Mouse (Mus musculus) c-Kit-negative CD71-positive TER-119-positive erythroid progenitor cells, embryonic 14.5 days (primary cell): ENCODE measurements around the gene Polr2e.

ENCODE experiments used
- DNase-seq: peaks from one replicate; pipeline ENCODE4 v3.0.0-alpha.2; 2013; ENCODE audit warnings: low read depth, low spot score

Polr2e gene

GRCm38 (mm10) chr10:80035148-80035547 is 4.4 kb downstream of the Polr2e start:
- DNase-seq, result no peak

- DNase-seq, result no peak
Observed at GRCm38 (mm10) chr10:80033511-80034391, 5.8 kb downstream of the Polr2e start.

DNA sequence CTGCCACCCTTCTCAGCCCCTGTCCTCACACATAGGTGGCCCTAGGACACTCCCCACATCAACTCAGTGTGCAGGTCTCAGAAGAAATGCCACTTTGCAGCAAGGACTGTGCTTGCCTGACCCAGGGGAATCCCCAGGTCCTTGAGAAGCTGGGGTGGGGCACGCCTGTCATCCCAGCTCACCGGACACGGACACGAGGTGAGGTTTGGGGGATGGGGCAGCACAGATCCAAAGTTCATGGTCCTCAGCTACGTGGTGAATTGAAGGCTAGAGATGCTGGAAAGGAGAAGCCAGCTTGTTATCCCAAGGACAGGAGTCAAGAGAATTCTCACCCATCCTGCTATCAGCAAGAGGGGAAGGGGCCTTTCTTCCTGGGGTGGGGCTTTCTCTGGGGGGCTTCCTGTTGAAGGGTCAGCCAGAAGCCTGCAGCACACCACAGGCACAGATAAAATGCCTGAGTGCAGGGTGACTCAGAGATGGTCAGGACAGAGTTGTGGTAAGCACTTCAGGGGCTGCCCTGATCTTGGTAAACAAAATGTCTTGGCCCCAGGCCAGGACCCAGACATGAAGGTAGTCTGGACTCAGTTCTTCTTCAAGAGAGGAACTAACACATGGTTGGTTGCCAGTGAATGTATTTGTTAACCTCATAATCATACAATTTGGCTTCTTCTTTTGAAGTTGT is 6.7 kb downstream of the Polr2e start:
- DNase-seq, result no peak

DNA sequence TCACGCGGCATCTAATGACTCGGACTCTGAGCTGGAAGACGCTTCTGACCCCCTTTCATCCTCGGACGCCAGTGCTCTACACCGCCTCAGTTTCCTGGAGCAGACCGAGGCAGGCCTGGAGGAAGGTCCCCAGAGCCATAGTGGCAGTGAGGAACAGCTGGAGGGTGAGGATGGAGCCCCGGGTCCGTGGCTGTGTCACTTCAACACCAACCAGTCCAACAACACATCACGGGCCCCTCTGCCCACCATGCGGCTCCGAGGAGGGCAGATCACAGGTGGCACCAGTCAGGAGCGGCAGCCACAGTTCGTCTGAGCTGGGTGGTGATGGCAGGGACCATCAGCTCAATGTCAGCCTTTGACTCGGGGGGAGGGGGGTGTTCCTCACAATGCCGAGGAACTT is 8.9 kb downstream of the Polr2e start:
- DNase-seq, result no peak

GRCm38 (mm10) chr10:80030191-80030590 is 9.4 kb downstream of the Polr2e start:
- no peak for DNase-seq

DNA sequence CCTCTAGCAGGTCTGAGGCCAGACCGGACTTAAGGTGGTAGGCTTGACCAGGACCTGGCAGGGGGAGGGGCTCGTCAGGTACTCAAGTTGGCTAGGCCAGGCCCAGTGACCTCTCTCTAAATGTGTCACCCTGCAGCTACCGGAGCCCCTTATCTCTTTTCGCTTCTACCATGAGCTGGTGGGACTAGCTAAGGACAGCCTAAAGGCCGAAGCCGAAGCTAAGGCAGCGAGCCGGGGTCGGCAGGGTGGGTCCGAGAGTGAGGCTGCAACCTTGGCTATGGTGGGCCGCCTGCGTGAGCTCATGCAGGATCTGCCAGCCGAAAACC is 11.1 kb downstream of the Polr2e start:
- DNase-seq, result no peak

DNA sequence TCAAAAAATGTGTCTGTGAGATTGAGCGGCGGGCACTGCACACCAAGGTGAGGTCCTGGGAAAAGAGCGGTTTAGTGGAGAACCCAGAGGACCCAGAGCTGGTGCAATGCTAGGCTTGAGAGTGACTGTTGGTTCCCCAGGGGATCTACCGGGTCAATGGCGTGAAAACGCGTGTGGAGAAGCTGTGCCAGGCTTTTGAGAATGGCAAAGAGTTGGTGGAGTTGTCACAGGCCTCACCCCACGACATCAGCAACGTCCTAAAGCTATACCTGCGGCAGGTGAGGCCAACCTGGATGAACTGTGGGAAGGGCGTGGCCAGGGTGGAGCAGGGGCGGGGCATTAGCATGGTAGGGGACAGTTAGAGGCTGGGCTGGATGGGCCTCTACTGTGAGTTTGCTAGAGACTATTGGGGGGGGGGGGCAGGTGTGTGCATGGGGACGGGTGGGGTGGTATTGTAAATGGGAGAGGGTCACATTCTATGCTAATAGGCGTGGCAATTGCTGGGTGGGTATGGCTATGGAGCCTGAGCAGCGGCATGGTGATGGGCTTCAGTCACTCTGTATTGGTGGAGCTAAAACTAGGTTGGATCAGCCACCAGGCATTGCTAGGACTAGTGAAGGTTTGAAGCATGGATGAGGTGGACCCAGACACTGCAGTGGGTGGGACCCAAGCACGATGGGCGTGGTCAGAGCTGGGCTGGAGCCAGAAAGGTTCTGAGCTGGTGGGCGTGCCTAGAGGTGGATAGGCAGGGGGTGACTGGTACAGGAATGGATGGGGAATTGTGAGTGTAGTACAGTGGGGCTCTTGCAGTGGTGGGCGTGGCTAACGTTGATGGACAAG is 11.7 kb downstream of the Polr2e start:
- DNase-seq, result no peak

- DNase-seq, result no peak
Observed at GRCm38 (mm10) chr10:80025889-80026288, 13.7 kb downstream of the Polr2e start.

GRCm38 (mm10) chr10:80025463-80025862 is 14.1 kb downstream of the Polr2e start:
- no peak for DNase-seq

GRCm38 (mm10) chr10:80025044-80025347 is 14.6 kb downstream of the Polr2e start:
- no peak for DNase-seq

DNA sequence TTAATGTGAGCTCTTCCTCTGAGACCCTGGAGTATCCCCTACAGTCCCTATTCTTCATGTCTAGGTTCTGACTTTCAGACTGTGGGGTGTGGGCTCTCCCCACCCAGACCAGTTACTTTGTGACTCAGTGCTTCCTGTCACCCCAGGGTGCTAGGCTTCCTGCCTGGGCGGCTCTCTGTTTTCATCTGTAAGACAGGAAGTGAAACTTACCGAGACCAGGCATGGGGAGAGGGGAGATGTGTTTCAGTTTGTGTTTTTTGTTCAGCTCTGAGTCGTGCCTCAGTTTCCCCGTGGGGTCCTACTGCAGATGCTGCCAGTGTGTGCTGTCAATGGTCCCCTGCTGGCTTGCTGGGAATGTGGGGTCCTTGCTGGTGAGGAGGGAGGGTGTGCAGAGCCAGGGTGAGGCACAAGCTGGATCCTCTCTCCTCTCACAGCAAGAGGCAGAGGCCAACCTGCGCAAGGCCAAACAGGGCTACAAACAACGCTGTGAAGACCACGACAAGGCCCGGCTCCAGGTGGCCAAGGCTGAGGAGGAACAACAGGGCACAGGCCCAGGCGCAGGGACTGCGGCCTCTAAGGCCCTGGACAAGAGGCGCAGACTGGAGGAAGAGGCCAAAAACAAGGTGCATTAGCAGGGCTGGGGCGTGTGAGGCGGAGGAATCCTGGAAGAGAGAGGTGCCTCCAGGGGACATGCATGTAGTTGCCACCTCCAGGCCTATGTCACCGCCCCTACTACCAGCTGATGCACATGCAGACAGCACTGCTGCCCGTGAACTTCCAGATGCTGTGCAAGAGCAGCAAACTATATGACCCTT is 15.2 kb downstream of the Polr2e start:
- no peak for DNase-seq

- no peak for DNase-seq
Observed at GRCm38 (mm10) chr10:80023758-80024157, 15.8 kb downstream of the Polr2e start.

- DNase-seq, result no peak
Observed at GRCm38 (mm10) chr10:80022806-80023205, 16.8 kb downstream of the Polr2e start.

- no peak for DNase-seq
Observed at GRCm38 (mm10) chr10:80022164-80022563, 17.4 kb downstream of the Polr2e start.

GRCm38 (mm10) chr10:80021320-80021641 is 18.3 kb downstream of the Polr2e start:
- DNase-seq, result no peak

DNA sequence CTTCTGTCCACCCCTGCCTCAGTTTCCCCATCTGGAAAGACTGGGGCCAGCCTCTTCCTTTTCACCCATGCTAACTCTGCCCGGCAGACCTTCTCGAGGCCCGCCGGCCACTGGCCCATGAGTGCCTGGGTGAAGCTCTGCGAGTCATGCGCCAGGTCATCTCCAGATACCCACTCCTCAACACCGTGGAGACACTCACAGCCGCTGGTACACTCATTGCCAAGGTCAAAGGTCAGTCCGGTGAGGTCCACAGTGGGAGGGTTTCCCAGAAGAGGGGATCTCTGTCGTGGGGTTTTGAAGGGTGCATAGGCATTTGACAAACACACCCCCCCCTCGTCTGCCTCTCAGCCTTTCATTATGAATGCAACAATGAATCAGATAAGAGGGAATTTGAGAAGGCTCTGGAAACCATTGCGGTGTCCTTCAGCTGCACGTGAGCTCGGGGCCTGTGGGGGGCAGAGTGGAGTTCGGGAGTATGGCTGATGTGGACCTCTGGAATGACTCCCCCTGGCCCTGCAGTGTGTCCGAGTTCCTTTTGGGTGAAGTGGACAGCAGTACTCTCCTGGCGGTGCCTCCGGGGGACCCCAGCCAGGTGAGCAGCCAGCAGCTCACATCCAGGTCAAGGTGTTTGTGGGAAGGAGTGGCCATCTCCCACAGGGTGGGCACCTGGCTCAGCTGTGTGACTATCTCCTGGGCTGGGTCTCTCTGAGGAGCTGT is 18.8 kb downstream of the Polr2e start:
- no peak for DNase-seq

DNA sequence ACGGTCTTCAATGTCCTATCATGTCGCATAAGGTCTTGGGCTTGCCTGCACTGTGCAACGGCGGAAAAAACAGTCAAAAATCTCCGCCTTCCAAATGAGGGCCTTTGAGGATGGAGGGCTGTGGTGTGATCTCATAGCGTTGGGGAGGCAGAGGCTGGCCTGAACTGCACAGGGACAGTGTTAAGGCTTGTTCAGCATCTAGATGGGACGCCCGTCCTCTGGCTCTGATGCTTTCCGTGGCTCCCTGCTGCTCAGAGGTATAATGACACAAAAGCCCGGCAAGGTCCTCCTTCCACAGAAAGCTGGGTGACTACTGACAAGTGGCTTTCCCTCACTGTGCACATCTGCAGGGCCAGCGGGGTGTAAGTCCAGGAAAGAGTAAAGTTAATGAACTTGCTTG is 19.4 kb downstream of the Polr2e start:
- no peak for DNase-seq

GRCm38 (mm10) chr10:80019471-80020131 is 20.0 kb downstream of the Polr2e start:
- no peak for DNase-seq

GRCm38 (mm10) chr10:80018739-80019297 is 20.8 kb downstream of the Polr2e start:
- DNase-seq, result no peak

DNA sequence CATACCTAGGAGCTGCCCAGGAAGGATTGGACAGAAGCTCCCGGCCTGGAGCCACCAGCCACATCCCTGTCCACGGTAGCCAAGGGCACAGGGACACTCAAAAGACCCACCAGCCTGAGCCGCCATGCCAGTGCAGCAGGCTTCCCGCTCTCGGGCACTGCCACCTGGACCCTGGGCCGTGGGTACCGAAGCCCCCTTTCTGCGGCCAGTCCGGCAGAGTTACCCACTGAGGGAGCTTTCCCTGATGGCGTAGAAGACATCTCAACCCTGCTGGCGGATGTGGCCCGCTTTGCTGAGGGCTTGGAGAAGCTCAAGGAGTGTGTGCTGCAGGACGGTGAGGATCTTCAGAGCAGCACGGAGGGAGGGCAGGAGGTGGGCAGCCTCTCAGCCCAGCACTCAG is 21.8 kb downstream of the Polr2e start:
- no peak for DNase-seq
